Mouse (Mus musculus) heart, adult 18-20 months (tissue): Measurements from ENCODE around the gene Mlana. TPM values are rescaled to one million over a fixed set of nuclear protein-coding genes. Genes with fewer than 3 reads are reported as not detected.

ENCODE experiments used
- DNase-seq, 2 experiments: peaks; one replicate each; pipeline ENCODE4 v3.0.0; 2021 to 2022; ENCODE audit warnings: mixed read lengths in 1 of 2
- long read RNA-seq, 2 experiments: library from polyadenylated mRNA; stranded (forward); transcript quantifications; one replicate each; pipeline ENCODE4 v2.0.0; 2021
- total RNA-seq, 2 experiments: library from RNA; stranded (reverse); gene quantifications; 2 replicates each; pipeline ENCODE4 v1.2.3; 2021

Gene Mlana
- total RNA-seq: 1 to 10 TPM in 1 of 2 experiments, under 1 TPM in 1; 0.60 to 1.1 TPM
- long read RNA-seq, experiment 1: 0 reads
- long read RNA-seq, experiment 2: 0 reads

DNA sequence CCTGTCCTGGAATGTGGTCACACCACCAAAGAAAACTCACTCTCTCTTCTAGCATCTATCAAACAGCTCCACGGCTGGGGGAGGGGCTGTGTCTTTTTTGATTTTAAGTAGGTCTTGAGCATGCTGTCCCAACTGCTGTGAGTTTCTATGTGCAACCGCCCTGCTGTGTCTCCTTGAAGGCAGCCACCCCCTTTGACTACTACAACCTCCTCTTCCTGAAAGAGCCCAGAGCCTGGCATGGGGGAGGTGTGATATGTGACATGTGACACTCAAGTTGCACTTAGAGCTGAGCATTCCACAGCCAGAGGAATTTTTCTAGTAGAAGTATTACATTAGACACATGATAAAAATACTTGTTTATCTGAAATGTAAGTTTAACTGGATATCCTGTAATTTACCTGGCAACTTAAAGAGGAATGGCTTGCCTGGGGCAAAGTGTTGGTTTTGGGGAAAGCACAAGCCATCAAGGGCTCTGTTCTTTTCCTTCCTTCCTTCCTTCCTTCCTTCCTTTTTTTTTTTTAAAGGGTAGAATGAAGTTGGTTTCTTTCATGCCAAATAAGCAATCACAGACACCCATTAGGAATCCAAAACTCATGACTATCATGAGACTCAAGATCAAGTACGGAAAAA lies at the start of gene Mlana:
Gene Mlana (plus strand): TSS at position 580 of the 630 bp plus-strand sequence.
- no peak for DNase-seq

DNA sequence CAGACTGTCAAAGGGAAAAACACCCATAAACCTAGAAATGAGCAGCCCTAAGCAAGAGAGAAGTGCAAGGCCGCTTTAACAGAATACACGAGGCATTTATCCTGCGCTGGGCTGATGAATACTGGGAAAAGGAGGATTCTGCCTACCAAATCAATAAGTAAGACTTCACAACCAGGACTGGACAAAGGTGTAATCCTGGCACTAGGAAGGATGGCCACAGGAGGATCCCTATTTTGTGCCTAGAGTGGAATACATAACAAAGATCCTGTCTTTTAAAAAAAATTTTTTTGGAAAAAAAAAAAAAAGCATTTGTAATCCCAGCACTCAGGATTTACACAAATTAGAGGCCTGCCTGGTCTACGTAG lies 49.1 kb upstream of the Mlana start:
- no peak for DNase-seq

DNA sequence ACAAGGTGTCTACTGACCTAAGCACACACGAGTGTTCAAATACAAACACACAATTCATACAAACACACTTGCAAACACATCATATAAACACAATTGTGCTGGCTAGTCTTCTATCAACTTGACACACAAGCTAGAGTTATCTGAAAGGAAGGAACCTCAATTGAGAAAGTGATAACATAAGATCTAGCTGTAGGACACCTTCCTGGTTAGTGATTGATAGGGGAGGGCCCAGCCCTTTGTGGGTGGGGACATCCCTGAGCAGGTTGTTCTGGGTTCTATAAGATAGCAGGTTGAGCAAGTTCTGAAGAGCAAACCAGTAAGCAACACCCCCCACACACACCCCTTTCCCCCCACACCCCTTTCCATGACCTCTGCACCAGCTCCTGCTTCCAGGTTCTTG lies 47.9 kb upstream of the Mlana start:
- no peak for DNase-seq

- no peak for DNase-seq
These were observed 43.8 kb upstream of the Mlana start for GRCm38 (mm10) chr19:29653768-29654265.

DNA sequence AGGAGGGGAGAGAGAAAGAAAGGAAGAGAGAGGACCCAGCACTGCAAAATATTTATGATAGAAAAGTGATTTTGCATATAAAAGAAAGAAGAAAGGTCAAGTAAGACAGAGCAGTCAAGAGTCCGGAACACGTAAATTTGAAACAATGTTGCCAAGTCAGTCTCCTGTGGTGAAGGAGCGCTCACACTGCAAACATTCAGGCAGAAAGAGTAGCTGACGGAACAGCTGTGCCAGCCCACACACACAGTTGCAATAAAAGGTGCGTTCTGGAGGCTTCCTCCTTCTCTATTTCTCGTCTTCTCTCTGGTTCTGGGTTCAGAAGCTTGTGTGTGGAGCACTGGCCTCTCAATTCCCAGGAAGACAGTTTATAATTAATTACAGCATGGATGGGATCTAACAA lies 42.5 kb upstream of the Mlana start:
- DNase-seq: no peak

GRCm38 (mm10) chr19:29656029-29656428 lies 41.6 kb upstream of the Mlana start:
- no peak for DNase-seq

DNA sequence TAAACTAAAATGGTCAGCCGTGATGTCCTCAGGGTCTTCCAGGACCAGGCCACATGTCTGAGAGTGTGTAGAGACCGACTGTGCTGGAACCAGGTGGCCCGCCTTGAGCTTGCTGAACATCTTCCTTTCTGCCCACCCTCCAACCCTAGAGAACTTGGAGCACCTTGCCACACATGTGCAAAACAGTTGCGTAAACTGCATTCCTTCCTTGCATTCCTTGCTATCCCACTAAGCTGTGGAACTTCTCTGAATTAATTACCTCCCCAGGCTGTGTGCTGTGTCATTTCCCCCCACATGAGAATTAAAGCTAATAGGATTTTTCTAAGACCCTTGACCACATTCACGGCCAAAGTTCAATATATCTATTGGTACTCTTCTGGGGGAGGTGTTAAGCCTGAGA lies 41.0 kb upstream of the Mlana start:
- DNase-seq: no peak

- DNase-seq: no peak
These were observed 40.6 kb upstream of the Mlana start for GRCm38 (mm10) chr19:29657033-29657432.

DNA sequence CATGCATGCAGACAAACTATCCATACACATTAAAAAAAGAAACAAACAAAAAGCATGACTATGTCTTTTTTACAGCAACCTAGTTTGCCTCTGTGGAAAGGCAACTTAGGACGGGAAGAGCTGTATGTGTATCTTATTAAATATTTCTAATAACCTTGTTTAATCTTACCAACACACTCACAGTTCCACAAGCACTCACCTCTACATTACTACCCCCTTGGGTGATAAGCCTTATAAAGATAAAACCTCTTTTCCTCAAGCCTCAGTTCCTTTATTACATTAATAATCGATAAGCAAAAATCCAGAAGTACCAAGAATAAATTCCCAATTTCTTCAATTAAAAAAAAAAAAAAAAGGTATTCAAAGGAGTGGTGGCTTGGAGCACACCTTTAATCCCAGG lies 40.1 kb upstream of the Mlana start:
- no peak for DNase-seq

- no peak for DNase-seq
These were observed 38.8 kb upstream of the Mlana start for GRCm38 (mm10) chr19:29658836-29659235.

GRCm38 (mm10) chr19:29659705-29660104 lies 37.9 kb upstream of the Mlana start:
- no peak for DNase-seq

GRCm38 (mm10) chr19:29660835-29661764 lies 36.5 kb upstream of the Mlana start:
- no peak for DNase-seq

DNA sequence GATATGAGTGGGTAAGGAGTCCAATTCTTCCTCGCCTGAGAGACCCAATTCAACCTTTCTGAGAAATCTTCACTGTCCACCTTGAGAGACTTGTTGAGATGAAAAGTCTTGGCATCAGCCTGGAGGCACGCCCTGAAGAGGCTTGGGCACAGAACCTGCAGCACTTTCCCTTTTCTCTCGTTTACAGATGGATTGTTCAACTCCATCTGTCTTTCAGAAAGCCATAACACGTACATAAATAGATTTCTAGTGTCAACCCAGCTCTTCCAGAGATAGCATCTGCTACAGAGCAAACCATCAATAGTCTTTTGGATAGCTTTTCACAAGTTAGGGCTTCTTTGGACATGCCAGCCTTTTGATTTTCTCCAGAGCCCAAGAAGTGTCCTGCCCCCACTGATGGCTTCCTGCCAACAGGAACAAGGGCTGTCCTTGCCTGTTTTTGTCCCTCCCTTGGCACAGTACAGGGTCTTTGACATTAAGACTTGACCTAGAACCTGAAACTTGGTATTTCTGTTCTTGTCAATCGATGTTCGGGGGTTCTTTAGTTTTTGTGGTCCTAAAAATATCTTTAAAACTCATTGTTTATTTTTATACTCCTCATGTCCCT lies 35.5 kb upstream of the Mlana start:
- DNase-seq: no peak

- DNase-seq: no peak
These were observed 33.8 kb upstream of the Mlana start for GRCm38 (mm10) chr19:29663780-29664179.

DNA sequence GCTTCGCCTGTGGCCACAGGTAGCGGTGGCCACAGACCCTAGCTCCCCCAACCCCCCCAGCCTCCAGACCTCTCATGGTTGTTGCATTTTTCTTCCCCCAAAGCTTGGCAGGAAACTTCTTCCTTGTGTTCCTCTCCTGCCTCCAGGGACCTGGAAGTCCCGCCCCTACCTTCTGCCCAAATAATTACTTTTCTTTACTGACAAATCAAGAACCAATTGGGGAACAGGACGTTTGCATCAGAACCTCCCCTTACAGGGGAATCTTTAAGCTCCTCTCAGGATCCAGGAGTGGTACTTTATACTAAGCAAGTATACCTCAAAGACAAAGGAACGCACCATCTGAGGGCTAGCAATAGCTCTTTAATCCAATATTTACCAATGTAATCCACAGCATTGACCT lies 32.7 kb upstream of the Mlana start:
- no peak for DNase-seq

GRCm38 (mm10) chr19:29666164-29666563 lies 31.5 kb upstream of the Mlana start:
- no peak for DNase-seq

GRCm38 (mm10) chr19:29666965-29667594 lies 30.5 kb upstream of the Mlana start:
- DNase-seq: peak in 1 of 2 experiments; percentile 7

GRCm38 (mm10) chr19:29668135-29668534 lies 29.5 kb upstream of the Mlana start:
- no peak for DNase-seq

GRCm38 (mm10) chr19:29670247-29670646 lies 27.4 kb upstream of the Mlana start:
- DNase-seq: no peak

DNA sequence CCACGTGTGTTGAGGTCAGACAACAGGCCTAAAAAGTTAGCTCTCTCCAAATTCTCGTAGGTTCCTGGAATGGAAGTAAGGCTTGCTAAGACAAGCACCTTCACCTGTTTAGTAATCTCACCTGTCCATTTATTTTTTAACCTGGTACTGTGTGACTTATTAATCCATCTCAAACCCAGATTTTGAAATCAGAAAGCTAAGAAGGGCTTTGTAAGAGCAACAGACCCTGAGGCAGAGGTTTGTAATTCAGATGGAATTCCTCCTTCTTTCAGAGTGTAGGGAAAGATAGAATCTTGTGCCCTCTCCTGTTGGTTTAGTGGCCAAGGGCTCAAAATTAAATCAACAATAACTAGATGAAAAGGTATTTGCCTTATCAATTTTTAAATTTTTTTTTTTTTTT lies 26.5 kb upstream of the Mlana start:
- DNase-seq: no peak

- no peak for DNase-seq
These were observed 25.0 kb upstream of the Mlana start for GRCm38 (mm10) chr19:29672660-29673059.

- no peak for DNase-seq
These were observed 22.7 kb upstream of the Mlana start for GRCm38 (mm10) chr19:29674946-29675345.
